In genomic region chr3:97727801-97728200, GRCm38 (mm10) we compare ENCODE assay signal across 25 mouse cellular contexts. TPM values are rescaled to one million over a fixed set of nuclear protein-coding genes. Genes with fewer than 3 reads are reported as not detected.
"Had no signal": no experiment of that assay in that cellular context is flagged by ENCODE, and none has a peak within 500 bp of the region (broad histone marks: within the 10 kb centered on the region; RNA-seq: fewer than 3 reads in every experiment).

No protein-coding gene starts in this region.

- DNase-seq: gastrocnemius, adult 2 months; gastrocnemius, postnatal 10 days; gastrocnemius, postnatal 25 days; heart, adult 2 months; heart, postnatal 10 days; heart, postnatal 36 days; kidney, adult 18-20 months; kidney, adult 8-10 months; kidney, postnatal 10 days; kidney, postnatal 25 days; kidney, postnatal 4 days; left cerebral cortex, postnatal 4 days had no signal

- ATAC-seq: hindbrain, embryonic 16.5 days; inflammation-experienced regulatory T-cells, adult 6 months; intestine, embryonic 15.5 days; intestine, postnatal 0 days; liver, embryonic 12.5 days had no signal

RNA-seq across cellular contexts. Expression of gene Gm17651, which starts 53.3 kb away (rescaled TPM):
- total RNA-seq: gastrocnemius, adult 2 months; gastrocnemius, postnatal 10 days; gastrocnemius, postnatal 25 days; gastrocnemius, postnatal 4 days; granulocyte monocyte progenitor cell, adult 5-6 weeks; heart, adult 2 months; heart, postnatal 10 days; heart, postnatal 36 days; layer of hippocampus, adult 2 months; layer of hippocampus, postnatal 10 days; layer of hippocampus, postnatal 25 days; left cerebral cortex, adult 2 months; left cerebral cortex, postnatal 14 days; left cerebral cortex, postnatal 4 days; liver, adult 2 months had no signal
